Mouse (Mus musculus) MEL (cell line): ENCODE measurements around the gene Gtf3c2.

Experiments used
- CHD1 ChIP-seq: IDR thresholded peaks from 2 replicates; pipeline ENCODE4 v1.6.1; 2012; ENCODE audit warnings: low read depth, mild to moderate bottlenecking, inconsistent platforms, low read length, improper control_type of control experiment
- CTCF ChIP-seq, 3 experiments: IDR thresholded peaks in 2 of 3; conservative IDR thresholded peaks in 1 of 3; 2 replicates each; pipeline ENCODE4 v1.5.1; 2011 to 2012; ENCODE audit warnings: low read length in 3 of 3, low read depth in 2 of 3, mild to moderate bottlenecking in 2 of 3, improper control_type of control experiment in 1 of 3, inconsistent platforms in 1 of 3, mixed read lengths in 1 of 3, moderate library complexity in 1 of 3; ENCODE audit not compliant: control insufficient read depth in 1 of 3, insufficient read depth in 1 of 3, poor library complexity in 1 of 3, severe bottlenecking in 1 of 3
- E2F4 ChIP-seq: IDR thresholded peaks from 2 replicates; pipeline ENCODE4 v1.6.1; 2011; ENCODE audit warnings: low read depth, low read length, improper control_type of control experiment, borderline replicate concordance
- EP300 ChIP-seq, 2 experiments: IDR thresholded peaks; 2 replicates each; pipeline ENCODE4 v1.6.1; 2011; ENCODE audit warnings: improper control_type of control experiment in 2 of 2, low read length in 2 of 2, low read depth in 1 of 2, mild to moderate bottlenecking in 1 of 2
- MAX ChIP-seq: IDR thresholded peaks from 2 replicates; pipeline ENCODE4 v1.6.1; 2011; ENCODE audit warnings: low read length, improper control_type of control experiment
- MEF2A ChIP-seq: IDR thresholded peaks from 2 replicates; pipeline ENCODE4 v1.6.1; 2014; ENCODE audit warnings: low read depth, mild to moderate bottlenecking, inconsistent platforms, low read length, improper control_type of control experiment; ENCODE audit not compliant: poor library complexity, insufficient replicate concordance, severe bottlenecking; ENCODE audit errors: extremely low read depth
- NELFE ChIP-seq: IDR thresholded peaks from 2 replicates; pipeline ENCODE4 v1.6.1; 2011; ENCODE audit warnings: low read depth, low read length, improper control_type of control experiment
- NRF1 ChIP-seq: IDR thresholded peaks from 2 replicates; pipeline ENCODE4 v1.6.1; 2014; ENCODE audit warnings: low read depth, mild to moderate bottlenecking, inconsistent platforms, low read length, improper control_type of control experiment, moderate library complexity; ENCODE audit not compliant: poor library complexity, insufficient read depth, severe bottlenecking
- POLR2A ChIP-seq, 2 experiments: IDR thresholded peaks; 2 replicates each; pipeline ENCODE4 v1.6.1; 2011 to 2012; ENCODE audit warnings: low read length in 2 of 2, mild to moderate bottlenecking in 2 of 2, control low read depth in 1 of 2, improper control_type of control experiment in 1 of 2, low read depth in 1 of 2, moderate library complexity in 1 of 2; ENCODE audit not compliant: control insufficient read depth in 1 of 2, insufficient read depth in 1 of 2, poor library complexity in 1 of 2
- RCOR1 ChIP-seq: IDR thresholded peaks from 2 replicates; pipeline ENCODE4 v1.6.1; 2012; ENCODE audit warnings: low read depth, mild to moderate bottlenecking, inconsistent platforms, low read length, improper control_type of control experiment
- UBTF ChIP-seq: IDR thresholded peaks from 2 replicates; pipeline ENCODE4 v1.6.1; 2012; ENCODE audit warnings: low read depth, mild to moderate bottlenecking, inconsistent platforms, low read length, improper control_type of control experiment, moderate library complexity, borderline replicate concordance; ENCODE audit not compliant: insufficient read depth
- USF2 ChIP-seq, 2 experiments: IDR thresholded peaks; 2 replicates each; pipeline ENCODE4 v1.6.1; 2011 to 2012; ENCODE audit warnings: improper control_type of control experiment in 2 of 2, low read length in 2 of 2, borderline replicate concordance in 1 of 2, inconsistent platforms in 1 of 2, low read depth in 1 of 2, mild to moderate bottlenecking in 1 of 2; ENCODE audit not compliant: insufficient read depth in 1 of 2
- ZC3H11A ChIP-seq: IDR thresholded peaks from 2 replicates; pipeline ENCODE4 v1.6.1; 2012; ENCODE audit warnings: low read depth, mild to moderate bottlenecking, inconsistent platforms, low read length, improper control_type of control experiment

- TF ChIP-seq POLR2A (IDR thresholded peaks at IDR 0.05; ENCODE audit: control insufficient read depth in 1 of 2, insufficient read depth in 1 of 2, low read depth in 1 of 2, low read length in 2 of 2, poor library complexity in 1 of 2) (no peak), ZC3H11A (no peak), CHD1 (no peak), UBTF (no peak), USF2 (IDR thresholded peaks at IDR 0.05; ENCODE audit: borderline replicate concordance in 1 of 2, insufficient read depth in 1 of 2, low read depth in 1 of 2, low read length in 2 of 2) (no peak), RCOR1 (no peak), CTCF (IDR thresholded peaks at IDR 0.05 in 2 of 3, conservative IDR thresholded peaks at IDR 0.05 in 1 of 3; ENCODE audit: control insufficient read depth in 1 of 3, insufficient read depth in 1 of 3, low read depth in 2 of 3, low read length in 3 of 3, poor library complexity in 1 of 3, severe bottlenecking in 1 of 3) (no peak), NELFE (no peak), MEF2A (no peak), NRF1 (no peak), E2F4 (no peak), MAX (no peak), EP300 (IDR thresholded peaks at IDR 0.05; ENCODE audit: low read depth in 1 of 2, low read length in 2 of 2) (no peak)
Observed at GRCm38 (mm10) chr5:31226641-31227040, 46.7 kb upstream of the Gtf3c2 start.
